Mouse (Mus musculus) embryonic facial prominence, embryonic 14.5 days (tissue): ENCODE data around the gene Folr2. TPM values are rescaled to one million over a fixed set of nuclear protein-coding genes. Genes with fewer than 3 reads are reported as not detected.

Experiments used
- ATAC-seq: fragments of 200-750 bp; cut with Nextera tagmentation; 2 replicates; pipeline ENCODE4 v1.8.0; 2017; ENCODE audit warnings: low read depth, moderate number of reproducible peaks, moderate TSS enrichment
- DNase-seq: peaks from one replicate; pipeline ENCODE4 v3.0.0-alpha.2; 2015; ENCODE audit warnings: low spot score
- H3K27ac ChIP-seq: fragments of 300-500 bp; sonication (generic); replicated peaks from 2 replicates; pipeline ENCODE4 v1.5.1; 2014; ENCODE audit warnings: low read depth, mild to moderate bottlenecking, low read length, moderate library complexity
- H3K27me3 ChIP-seq: fragments of 300-500 bp; sonication (generic); replicated peaks from 2 replicates; pipeline ENCODE4 v1.6.1; 2014; ENCODE audit warnings: low read length; ENCODE audit not compliant: control insufficient read depth, insufficient read depth
- H3K36me3 ChIP-seq: fragments of 300-500 bp; sonication (generic); 2 replicates; pipeline ENCODE4 v1.6.1; 2014; ENCODE audit warnings: low read length, mixed read lengths; ENCODE audit not compliant: control insufficient read depth, insufficient read depth
- H3K4me1 ChIP-seq: fragments of 300-500 bp; sonication (generic); 2 replicates; pipeline ENCODE4 v1.6.1; 2014; ENCODE audit warnings: antibody characterized with exemption, low read length; ENCODE audit not compliant: control insufficient read depth, insufficient read depth
- H3K4me2 ChIP-seq: fragments of 300-500 bp; sonication (generic); 2 replicates; pipeline ENCODE4 v1.6.1; 2014; ENCODE audit warnings: low read depth, mild to moderate bottlenecking, low read length, moderate library complexity, mixed read lengths
- H3K4me3 ChIP-seq: fragments of 300-500 bp; sonication (generic); 2 replicates; pipeline ENCODE4 v1.5.1; 2014; ENCODE audit warnings: low read depth, mild to moderate bottlenecking, low read length
- H3K9ac ChIP-seq: fragments of 300-500 bp; sonication (generic); 2 replicates; pipeline ENCODE4 v1.6.1; 2014; ENCODE audit warnings: low read depth, mild to moderate bottlenecking, low read length, moderate library complexity, mixed read lengths
- H3K9me3 ChIP-seq: fragments of 300-500 bp; sonication (generic); 2 replicates; pipeline ENCODE4 v1.6.1; 2016; ENCODE audit warnings: low read length; ENCODE audit not compliant: control insufficient read depth
- WGBS: fragments of 180-500 bp; shearing (Covaris S2); extraction: QIAGEN DNeasy Blood & Tissue Kit; methylation state at CpG from one replicate; pipeline ENCODE4 v1.1.7; 2014; 5-methylcytosine and 5-hydroxymethylcytosine counted together
- polyA plus RNA-seq: library from polyadenylated mRNA; unstranded; fragments of >200 nt; fragmentation: Nextera tagmentation; extraction: Ambion mirVana; gene quantifications from 2 replicates; pipeline ENCODE4 v1.2.1, GENCODE M21; 2014

The Folr2 gene
- polyA plus RNA-seq, 1 experiment from 2014 or later = 3.9 TPM

DNA sequence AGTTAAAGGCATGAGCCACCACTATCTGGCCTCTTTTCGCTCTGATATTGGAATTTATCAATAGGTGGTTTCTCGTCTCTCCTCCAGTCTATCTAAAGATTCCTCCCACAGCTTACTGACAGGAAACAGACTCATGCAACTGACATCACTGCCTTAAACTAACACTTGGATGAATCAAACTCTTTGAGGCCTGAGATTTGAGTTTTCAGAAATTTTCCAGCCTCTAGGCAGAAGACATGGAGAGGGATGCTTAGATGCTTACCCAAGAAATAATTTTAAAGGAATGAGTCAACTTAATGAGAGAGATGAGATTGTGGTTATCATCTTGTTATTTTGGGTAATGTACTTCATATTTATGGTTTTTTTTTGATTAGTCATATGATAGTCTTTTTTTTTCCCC, 3.2 kb downstream of the Folr2 start:
- no peaks in the 10 kb centered on the region for H3K36me3 ChIP-seq
- H3K4me3 ChIP-seq = no peak overlapping the region
- no peaks in the 10 kb centered on the region for H3K27me3 ChIP-seq
- 81% methylated on average over 2 of the region's 2 CpGs for WGBS
- H3K9me3 ChIP-seq = no peaks in the 10 kb centered on the region
- H3K4me1 ChIP-seq = no peaks in the 10 kb centered on the region
- H3K9ac ChIP-seq = no peak overlapping the region
- no peak overlapping the region for H3K27ac ChIP-seq
- H3K4me2 ChIP-seq = no peak overlapping the region
- DNase-seq = no peak
- no peak for ATAC-seq

- no peak for ATAC-seq
- DNase-seq = no peak
- WGBS = 87% methylated on average over 6 of the region's 6 CpGs
- Histone ChIP-seq H3K9me3 (no peaks in the 10 kb centered on the region), H3K36me3 (no peaks in the 10 kb centered on the region), H3K9ac (no peak overlapping the region), H3K4me2 (no peak overlapping the region), H3K4me3 (no peak overlapping the region), H3K27ac (no peak overlapping the region), H3K4me1 (no peaks in the 10 kb centered on the region), H3K27me3 (no peaks in the 10 kb centered on the region)
Observed at GRCm38 (mm10) chr7:101852846-101853245, 4.1 kb downstream of the Folr2 start.

GRCm38 (mm10) chr7:101851689-101852088, 5.3 kb downstream of the Folr2 start:
- H3K27ac ChIP-seq = no peak overlapping the region
- no peak overlapping the region for H3K4me3 ChIP-seq
- H3K4me1 ChIP-seq = no peaks in the 10 kb centered on the region
- WGBS = 76% methylated on average over 6 of the region's 6 CpGs
- H3K9ac ChIP-seq = no peak overlapping the region
- DNase-seq (no peak), ATAC-seq (no peak)
- no peaks in the 10 kb centered on the region for H3K27me3 ChIP-seq
- no peaks in the 10 kb centered on the region for H3K36me3 ChIP-seq
- H3K4me2 ChIP-seq = no peak overlapping the region
- no peaks in the 10 kb centered on the region for H3K9me3 ChIP-seq

- WGBS = 81% methylated on average over 1 of the region's 1 CpGs
- DNase-seq (no peak), ATAC-seq (no peak)
- no peaks in the 10 kb centered on the region for H3K4me1 ChIP-seq
- no peak overlapping the region for H3K4me3 ChIP-seq
- H3K27ac ChIP-seq = no peak overlapping the region
- no peaks in the 10 kb centered on the region for H3K27me3 ChIP-seq
- no peak overlapping the region for H3K4me2 ChIP-seq
- H3K9me3 ChIP-seq = no peaks in the 10 kb centered on the region
- H3K36me3 ChIP-seq = no peaks in the 10 kb centered on the region
- no peak overlapping the region for H3K9ac ChIP-seq
Observed at GRCm38 (mm10) chr7:101847934-101848333, 9.1 kb downstream of the Folr2 start.

GRCm38 (mm10) chr7:101844186-101844585, 12.8 kb downstream of the Folr2 start:
- Histone ChIP-seq H3K27ac (no peak overlapping the region), H3K27me3 (no peaks in the 10 kb centered on the region), H3K9me3 (no peaks in the 10 kb centered on the region), H3K4me1 (no peaks in the 10 kb centered on the region), H3K4me3 (no peak overlapping the region), H3K4me2 (no peak overlapping the region), H3K36me3 (no peaks in the 10 kb centered on the region), H3K9ac (no peak overlapping the region)
- DNase-seq = no peak
- no peak for ATAC-seq
- 56% methylated on average over 6 of the region's 6 CpGs for WGBS

GRCm38 (mm10) chr7:101837606-101838471, 19.2 kb downstream of the Folr2 start, which contains the start of gene Inppl1:
Gene Inppl1, minus strand, starts transcription at chr7:101838229.
- Histone ChIP-seq H3K36me3 (peaks cover 8% of the 10 kb centered on the region), H3K27me3 (no peaks in the 10 kb centered on the region), H3K27ac (peak within 1 kb of the TSS; percentile 97), H3K4me2 (peak within 1 kb of the TSS; percentile 84), H3K4me3 (peak within 1 kb of the TSS; percentile 87), H3K4me1 (peaks cover 18% of the 10 kb centered on the region), H3K9ac (peak within 1 kb of the TSS; percentile 89), H3K9me3 (no peaks in the 10 kb centered on the region)
- peak; percentile 96 for DNase-seq
- 0% methylated on average over 52 of the region's 64 CpGs for WGBS
- peak; percentile 87 for ATAC-seq

DNA sequence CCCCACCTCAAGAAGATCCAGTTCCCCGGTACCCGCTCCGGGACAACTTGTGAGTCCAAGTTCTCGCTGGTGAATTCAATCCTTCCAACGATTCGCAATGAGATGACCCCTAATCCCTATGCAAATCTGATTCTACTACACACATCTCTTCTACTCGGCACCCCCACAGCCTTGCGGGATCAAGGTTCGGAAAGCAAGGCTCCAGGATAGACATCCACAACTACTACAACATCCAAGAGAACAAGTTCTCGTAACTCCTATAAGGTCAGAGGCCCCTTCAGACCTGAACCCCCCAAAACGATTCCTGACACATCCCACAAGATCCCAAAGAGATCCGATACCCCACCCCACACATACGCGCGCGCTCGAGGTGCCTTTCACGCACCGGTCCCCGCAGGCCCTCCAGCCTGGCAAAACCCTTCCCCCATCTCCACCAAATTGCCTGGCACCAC, 19.8 kb downstream of the Folr2 start:
- no peak for ATAC-seq
- under 1% methylated on average over 19 of the region's 20 CpGs for WGBS
- no peak for DNase-seq

GRCm38 (mm10) chr7:101836271-101837153, 20.5 kb downstream of the Folr2 start:
- no peaks in the 10 kb centered on the region for H3K9me3 ChIP-seq
- H3K36me3 ChIP-seq = peaks cover 22% of the 10 kb centered on the region
- H3K4me2 ChIP-seq = peak overlapping the region; percentile 84
- peaks cover 18% of the 10 kb centered on the region for H3K4me1 ChIP-seq
- H3K4me3 ChIP-seq = peak overlapping the region; percentile 87
- 0% methylated on average over 39 of the region's 63 CpGs for WGBS
- peak; percentile 87 for DNase-seq
- no peaks in the 10 kb centered on the region for H3K27me3 ChIP-seq
- peak overlapping the region; percentile 89 for H3K9ac ChIP-seq
- peak overlapping the region; percentile 97 for H3K27ac ChIP-seq
- peak; percentile 44 for ATAC-seq

More for the DNA sequence above, 19.8 kb downstream of the Folr2 start:
- Histone ChIP-seq H3K4me2 (peak overlapping the region; percentile 84), H3K27ac (peak overlapping the region; percentile 97), H3K9me3 (no peaks in the 10 kb centered on the region), H3K36me3 (peaks cover 15% of the 10 kb centered on the region), H3K27me3 (no peaks in the 10 kb centered on the region), H3K4me3 (peak overlapping the region; percentile 87), H3K4me1 (peaks cover 18% of the 10 kb centered on the region), H3K9ac (peak overlapping the region; percentile 89)
